Mouse (Mus musculus): ENCODE data around the gene 1110059E24Rik.
"Not testable (repeated sequence)": the region's sequence is repeated elsewhere in the genome, so short reads cannot be mapped to it uniquely, and the experiment has no call there.

Gene 1110059E24Rik

GRCm38 (mm10) chr19:21626271-21626988 lies 26.3 kb downstream of the 1110059E24Rik start:
- no peak for DNase-seq (ENCODE audit: low read depth, low spot score)

DNA sequence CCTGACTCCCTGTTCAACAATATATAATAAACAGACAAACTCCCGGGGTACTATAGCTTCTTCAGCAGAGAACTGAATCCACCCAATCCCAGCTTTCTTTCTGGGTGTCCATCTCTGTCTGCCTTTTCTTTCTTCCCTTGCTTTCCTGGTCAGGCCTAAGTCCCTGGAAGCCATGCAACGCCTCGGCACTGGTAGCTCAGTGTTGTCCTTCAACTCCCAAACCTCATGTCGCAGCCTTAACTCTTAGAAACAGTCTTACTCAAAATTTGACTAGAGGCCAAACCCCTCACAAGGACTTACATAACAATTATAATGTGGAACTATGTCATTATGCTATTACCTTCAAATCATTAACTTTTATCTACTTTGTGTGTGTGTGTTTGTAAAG lies 28.6 kb downstream of the 1110059E24Rik start:
- DNase-seq (ENCODE audit: low read depth, low spot score), result no peak

DNA sequence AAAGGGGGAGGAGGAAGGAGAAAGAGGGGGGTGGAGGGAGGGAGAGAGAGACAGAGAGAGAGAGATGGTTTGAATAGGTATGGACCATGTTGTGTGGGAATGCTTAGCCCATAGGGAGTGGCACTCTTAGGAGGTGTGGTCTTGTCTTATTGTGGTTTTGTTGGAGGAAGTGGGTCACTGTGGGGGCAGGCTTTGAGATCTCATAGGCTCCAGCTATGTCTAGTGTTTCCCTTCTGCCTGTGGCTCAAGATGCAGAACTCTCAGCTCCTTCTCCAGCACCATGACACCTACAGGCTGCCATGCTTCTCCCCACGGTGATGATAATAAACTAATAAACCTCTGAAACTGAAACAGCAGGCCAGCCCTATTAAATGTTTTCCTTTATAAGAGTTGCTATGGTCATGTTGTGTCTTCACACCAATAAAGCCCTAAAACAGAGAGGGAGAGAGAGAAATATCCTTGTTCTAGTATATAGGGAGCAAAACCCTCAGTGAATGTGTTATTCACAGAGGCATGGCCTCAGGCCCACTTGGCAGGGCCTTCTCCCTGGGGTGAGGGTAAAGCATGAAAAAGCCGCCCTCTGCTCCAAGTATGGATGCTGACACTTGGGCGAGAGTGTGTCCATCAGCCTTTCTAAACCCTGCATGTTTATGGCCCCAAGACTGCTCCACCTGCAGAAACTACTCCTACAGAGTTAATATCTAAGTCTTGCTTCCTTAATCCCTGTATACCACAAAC lies 29.2 kb downstream of the 1110059E24Rik start:
- no peak for DNase-seq (ENCODE audit: low read depth, low spot score)

- DNase-seq (ENCODE audit: low read depth, low spot score), result no peak
Observed at GRCm38 (mm10) chr19:21615801-21616200, 37.0 kb downstream of the 1110059E24Rik start.

- no peak for DNase-seq (ENCODE audit: low read depth, low spot score)
Observed at GRCm38 (mm10) chr19:21611725-21612575, 40.8 kb downstream of the 1110059E24Rik start.

DNA sequence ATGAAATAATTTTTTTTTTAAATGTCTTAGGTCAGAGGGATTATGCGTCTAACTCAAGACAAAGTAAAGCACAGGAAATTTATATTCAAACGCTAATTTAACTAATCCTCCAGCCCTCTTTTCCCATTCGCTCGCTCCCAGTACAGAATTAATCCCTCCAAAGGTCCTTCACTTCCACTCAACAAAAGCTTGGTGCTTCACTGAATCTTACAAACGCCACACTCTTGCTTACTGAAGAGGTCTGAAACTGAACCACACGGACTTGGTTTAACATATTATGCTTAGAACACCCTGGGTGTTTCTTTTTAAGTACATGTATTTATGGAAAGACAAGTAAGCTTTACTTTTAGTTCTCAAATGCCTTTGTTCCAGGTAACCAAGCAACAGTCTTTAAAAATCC lies 41.5 kb downstream of the 1110059E24Rik start:
- DNase-seq (ENCODE audit: low read depth, low spot score), result no peak

GRCm38 (mm10) chr19:21610240-21610639 lies 42.5 kb downstream of the 1110059E24Rik start:
- DNase-seq (ENCODE audit: low read depth, low spot score), result no peak

DNA sequence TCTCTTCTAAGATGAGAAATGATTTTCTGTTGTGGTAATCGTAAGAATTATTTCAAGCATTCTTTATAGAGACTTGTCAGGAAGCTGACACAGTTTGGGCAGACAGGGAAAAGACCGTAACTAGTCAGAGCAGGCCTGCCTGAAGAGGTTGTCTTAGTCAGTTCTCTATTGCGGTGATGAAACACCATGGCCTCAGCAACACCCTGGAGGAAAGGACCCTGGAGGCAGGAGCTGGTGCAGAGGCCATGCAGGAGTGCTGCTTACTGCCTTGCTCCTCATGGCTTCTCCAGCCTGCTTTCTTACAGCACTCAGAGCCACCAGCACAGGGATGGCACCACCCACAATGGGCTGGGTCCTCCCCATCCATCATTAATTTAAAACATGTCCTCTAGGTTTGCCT lies 47.5 kb downstream of the 1110059E24Rik start:
- DNase-seq (ENCODE audit: low read depth, low spot score), result no peak

GRCm38 (mm10) chr19:21603836-21604235 lies 48.9 kb downstream of the 1110059E24Rik start:
- DNase-seq (ENCODE audit: low read depth, low spot score), result no peak

GRCm38 (mm10) chr19:21601541-21602101 lies 51.2 kb downstream of the 1110059E24Rik start:
- no peak for DNase-seq (ENCODE audit: low read depth, low spot score)

GRCm38 (mm10) chr19:21598659-21599352 lies 54.0 kb downstream of the 1110059E24Rik start:
- DNase-seq (ENCODE audit: low read depth, low spot score), result no peak

DNA sequence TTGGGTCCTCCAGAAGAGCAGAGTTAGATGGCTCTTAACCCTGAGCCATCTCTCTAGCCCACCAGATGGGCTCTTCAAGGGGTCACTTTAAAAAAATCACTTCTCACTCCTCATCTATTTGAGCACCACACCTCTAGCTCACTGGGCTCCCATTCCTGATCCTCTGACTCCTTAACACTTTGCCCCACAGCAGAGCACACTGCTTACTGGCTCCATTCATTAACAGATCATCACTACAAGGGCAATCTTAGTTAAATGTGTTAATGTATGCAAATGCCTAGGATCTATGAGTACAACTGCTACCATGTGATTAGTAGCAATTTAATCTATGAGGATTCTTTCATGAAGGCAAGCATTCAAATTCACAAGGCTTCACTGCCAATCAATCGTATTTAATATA lies 58.1 kb downstream of the 1110059E24Rik start:
- DNase-seq (ENCODE audit: low read depth, low spot score), result no peak

- DNase-seq (ENCODE audit: low read depth, low spot score), result not testable (repeated sequence)
Observed at GRCm38 (mm10) chr19:21592216-21592615, 60.6 kb downstream of the 1110059E24Rik start.

GRCm38 (mm10) chr19:21589888-21590287 lies 62.9 kb downstream of the 1110059E24Rik start:
- no peak for DNase-seq (ENCODE audit: low read depth, low spot score)

GRCm38 (mm10) chr19:21587593-21587992 lies 65.2 kb downstream of the 1110059E24Rik start:
- DNase-seq (ENCODE audit: low read depth, low spot score), result no peak

DNA sequence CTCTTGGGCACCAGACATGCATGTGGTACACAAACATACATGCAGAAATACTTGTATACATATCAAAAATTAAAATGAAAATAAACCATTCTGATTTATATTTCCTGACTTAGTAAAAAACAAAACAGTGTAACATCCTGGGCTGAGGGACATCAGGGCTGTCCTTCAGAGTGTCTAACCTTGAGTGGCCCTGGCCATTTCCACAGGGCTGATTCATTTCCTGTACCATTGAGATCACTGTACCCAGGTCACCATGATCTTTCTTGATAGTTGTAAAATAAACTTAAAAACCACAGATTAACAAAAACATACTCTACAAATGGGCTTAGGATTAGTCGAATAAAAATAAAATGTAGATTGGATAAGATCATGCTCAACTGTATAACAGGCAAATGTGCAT lies 66.2 kb downstream of the 1110059E24Rik start:
- DNase-seq (ENCODE audit: low read depth, low spot score), result no peak

DNA sequence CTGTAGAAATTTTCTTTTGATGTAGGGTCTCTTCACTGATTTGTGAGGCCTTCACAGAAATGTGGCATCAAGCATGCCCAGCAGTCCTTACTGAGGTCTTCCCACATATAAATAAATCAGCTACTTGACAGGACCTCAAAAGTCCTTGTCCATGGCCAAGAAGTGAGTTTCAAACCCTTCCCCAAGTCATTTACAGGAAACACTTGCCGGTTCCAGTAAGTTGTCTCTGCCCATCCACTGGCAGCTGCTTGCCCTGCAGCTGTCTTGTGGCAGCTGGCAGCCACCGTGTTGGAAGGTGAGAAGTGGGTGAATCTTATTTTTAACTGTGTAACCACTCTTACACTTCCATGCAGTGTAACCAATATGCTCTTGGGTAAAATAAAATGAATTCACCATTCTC lies 66.9 kb downstream of the 1110059E24Rik start:
- no peak for DNase-seq (ENCODE audit: low read depth, low spot score)

DNA sequence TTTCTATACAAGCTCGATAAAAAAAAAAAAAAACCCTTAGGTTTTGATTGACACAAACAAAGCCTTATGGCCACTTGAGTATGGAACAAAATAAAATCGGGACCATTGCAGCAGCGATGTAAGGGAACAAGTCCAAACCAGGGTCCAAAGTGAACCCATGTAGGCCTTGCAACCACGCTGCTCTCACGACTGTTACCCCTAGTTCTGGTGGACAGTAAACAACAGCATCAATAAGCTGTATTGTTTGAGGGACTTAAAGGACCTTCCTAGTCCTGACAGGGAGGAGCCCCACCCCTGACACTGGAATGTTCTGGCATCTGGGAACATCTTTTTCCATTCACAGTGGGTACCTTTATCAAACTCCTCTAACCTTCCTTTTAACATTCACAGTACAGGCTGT lies 68.8 kb downstream of the 1110059E24Rik start:
- no peak for DNase-seq (ENCODE audit: low read depth, low spot score)

GRCm38 (mm10) chr19:21583523-21583984 lies 69.2 kb downstream of the 1110059E24Rik start:
- no peak for DNase-seq (ENCODE audit: low read depth, low spot score)

- DNase-seq (ENCODE audit: low read depth, low spot score), result no peak
Observed at GRCm38 (mm10) chr19:21581404-21581803, 71.4 kb downstream of the 1110059E24Rik start.

GRCm38 (mm10) chr19:21579896-21580295 lies 72.9 kb downstream of the 1110059E24Rik start:
- no peak for DNase-seq (ENCODE audit: low read depth, low spot score)

All from mesoderm, embryonic 11.5 days (tissue).